Mouse (Mus musculus): Measurements from ENCODE around the gene Jag1. TPM values are rescaled to one million over a fixed set of nuclear protein-coding genes. Genes with fewer than 3 reads are reported as not detected.

Gene Jag1
- polyA plus RNA-seq (2017; shearing (Covaris generic)) = under 1 TPM; 0.13 to 0.86 (median 0.77) TPM

GRCm38 (mm10) chr2:137116025-137116674 is at the start of gene Jag1:
Gene Jag1 (minus strand): TSS chr2:137116644.
- no peak for ATAC-seq

- ATAC-seq = no peak
Observed at GRCm38 (mm10) chr2:137156018-137156417, 39.6 kb upstream of the Jag1 start.

DNA sequence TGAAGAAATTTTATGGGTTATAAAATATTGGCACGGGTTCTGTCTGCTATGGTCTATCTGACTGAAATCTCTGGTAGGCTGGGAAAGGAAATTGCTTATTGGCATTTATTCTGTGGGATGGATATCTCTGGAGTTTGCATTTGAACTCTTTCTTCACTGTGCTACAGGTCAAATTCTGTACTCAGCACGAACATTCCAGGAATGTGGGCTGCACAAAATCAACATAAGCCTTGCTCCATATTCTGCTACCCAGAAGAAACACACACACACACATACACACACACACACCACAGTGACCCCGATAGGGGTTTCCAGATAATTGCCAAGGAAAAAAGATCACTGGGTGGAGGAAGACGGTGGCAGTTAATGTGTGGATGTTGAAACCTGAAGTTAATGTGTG is 37.4 kb upstream of the Jag1 start:
- ATAC-seq = no peak

GRCm38 (mm10) chr2:137153172-137153667 is 36.8 kb upstream of the Jag1 start:
- ATAC-seq = no peak

DNA sequence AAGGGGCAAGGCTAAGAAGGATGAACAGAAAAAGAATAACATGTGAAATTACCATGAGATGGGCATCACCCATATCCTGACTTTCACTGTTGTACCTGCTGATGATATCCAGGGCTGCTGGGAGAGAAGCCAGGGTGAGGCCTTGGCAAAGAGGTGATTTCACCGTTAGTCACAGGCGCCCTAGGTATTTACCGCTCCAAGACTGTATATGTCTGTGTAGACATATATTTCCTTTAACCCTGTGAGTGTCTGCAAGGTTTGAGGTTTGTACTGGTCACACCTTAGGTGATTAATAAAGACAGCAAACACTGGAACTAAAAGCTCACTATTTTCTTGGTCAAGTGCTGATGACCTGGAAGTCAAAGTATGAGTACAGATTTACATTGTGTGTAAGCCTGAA is 34.5 kb upstream of the Jag1 start:
- no peak for ATAC-seq

DNA sequence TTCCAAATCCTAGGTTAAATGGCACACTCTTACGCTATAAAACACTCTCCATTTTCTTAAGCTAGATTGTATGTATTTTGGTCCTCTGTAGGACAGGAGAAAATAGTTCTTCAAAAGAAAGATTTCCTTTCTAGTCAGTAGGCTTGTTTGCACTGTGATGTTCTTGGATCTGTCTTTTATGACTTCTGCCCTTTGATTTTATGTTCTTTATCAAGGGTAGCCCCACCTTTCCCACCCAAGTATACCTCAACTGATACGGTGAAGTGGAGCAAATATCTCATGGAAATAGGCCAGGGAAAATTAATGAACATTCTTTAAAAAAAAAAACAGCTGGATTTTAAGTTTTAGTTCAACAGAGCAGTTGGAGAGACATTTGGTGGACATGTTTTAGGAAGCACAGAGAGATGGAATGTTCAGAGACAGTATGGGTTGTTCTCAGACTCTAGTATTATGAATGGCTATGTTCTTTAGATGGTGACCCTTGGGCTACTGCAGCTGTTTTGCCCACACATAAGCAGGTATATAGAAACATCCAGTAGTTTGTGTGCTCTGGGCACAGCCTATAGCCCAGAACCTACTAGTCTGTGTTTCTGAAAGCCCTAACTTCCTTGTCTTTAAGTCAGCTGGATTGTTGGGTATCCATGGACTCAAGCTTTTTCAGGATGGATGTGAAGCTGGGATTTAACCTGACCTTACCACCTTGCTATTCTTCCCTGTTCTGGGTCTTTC is 30.7 kb upstream of the Jag1 start:
- no peak for ATAC-seq

DNA sequence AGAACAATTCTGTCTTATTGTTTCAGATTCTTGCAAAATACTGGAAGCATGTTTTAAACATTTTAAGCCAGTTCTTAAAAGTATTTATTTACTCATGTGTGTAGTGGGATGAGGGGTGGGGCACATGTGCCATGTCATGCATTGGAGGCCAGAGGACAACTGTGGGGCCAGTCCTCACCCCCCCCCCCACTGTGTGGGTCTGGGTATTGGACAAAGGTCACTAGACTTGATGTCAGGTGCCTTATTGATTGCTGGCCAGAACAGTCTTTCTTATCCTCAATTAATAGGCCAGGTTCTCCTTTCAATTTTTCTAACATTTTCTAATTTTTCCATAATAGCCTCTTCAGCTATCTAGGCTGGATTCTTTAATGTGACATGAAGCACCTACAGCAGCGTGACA is 21.6 kb upstream of the Jag1 start:
- no peak for ATAC-seq

GRCm38 (mm10) chr2:137134035-137134434 is 17.6 kb upstream of the Jag1 start:
- ATAC-seq = no peak

DNA sequence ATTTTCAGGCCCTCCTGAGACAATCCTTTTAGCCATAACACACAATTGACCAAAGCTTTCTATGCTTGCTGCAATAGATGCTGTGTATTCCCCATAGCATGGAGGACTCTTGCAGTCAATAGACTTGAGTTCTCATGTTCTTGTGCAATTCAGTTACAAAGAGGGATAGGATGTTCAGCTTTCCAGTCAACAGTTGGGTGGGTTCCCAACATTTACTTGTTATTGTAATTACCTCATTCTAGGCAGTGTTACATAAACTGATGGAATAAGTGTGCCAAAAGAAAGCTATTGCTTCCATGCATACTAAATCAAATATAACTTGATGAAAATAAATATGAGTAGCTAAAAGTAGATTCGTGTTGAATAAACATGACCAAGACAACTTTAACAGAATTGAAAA is 8.4 kb upstream of the Jag1 start:
- no peak for ATAC-seq

GRCm38 (mm10) chr2:137117321-137117690 is 862 bp upstream of the Jag1 start:
- ATAC-seq = peak; percentile 51

- ATAC-seq = peak; percentile 59
Observed at GRCm38 (mm10) chr2:137116675-137117320, 354 bp upstream of the Jag1 start.

DNA sequence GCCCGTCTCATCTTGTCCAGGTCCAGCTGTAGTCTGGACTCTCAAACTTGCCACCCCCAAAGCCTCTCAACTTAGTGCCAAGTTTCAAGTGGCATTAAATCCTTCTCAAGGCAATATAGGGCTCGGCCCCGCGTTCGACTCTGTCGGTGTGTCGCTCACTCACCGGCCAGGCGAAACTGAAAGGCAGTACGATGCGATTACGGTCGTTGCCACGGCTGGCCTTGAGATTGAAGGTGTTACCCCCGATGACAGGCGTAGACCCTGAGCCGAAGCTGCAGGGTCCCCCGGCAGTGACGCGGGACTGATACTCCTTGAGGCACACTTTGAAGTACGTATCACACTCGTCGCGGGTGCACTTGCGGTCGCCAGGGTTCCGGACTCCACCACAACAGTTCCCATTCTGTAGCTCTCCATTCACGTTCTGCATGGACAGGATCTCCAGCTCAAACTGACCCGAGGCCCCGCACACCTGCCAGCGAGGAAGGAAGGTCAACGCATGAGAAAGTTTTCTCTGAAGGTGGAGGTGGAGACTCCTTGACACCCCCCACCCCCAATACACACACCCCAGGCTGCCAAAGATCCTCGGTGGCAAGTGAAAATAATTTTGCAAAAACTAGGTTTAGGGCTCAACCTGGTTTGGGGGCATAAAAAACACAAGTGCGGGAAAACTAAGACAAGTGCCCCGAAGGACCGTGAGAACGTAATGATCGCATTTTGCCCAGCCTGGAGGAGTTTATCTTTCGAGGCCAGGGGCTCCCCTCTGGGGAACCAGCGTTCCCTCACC is 1.0 kb downstream of the Jag1 start:
- ATAC-seq = no peak

- ATAC-seq = no peak
Observed at GRCm38 (mm10) chr2:137114248-137115096, 2.0 kb downstream of the Jag1 start.

DNA sequence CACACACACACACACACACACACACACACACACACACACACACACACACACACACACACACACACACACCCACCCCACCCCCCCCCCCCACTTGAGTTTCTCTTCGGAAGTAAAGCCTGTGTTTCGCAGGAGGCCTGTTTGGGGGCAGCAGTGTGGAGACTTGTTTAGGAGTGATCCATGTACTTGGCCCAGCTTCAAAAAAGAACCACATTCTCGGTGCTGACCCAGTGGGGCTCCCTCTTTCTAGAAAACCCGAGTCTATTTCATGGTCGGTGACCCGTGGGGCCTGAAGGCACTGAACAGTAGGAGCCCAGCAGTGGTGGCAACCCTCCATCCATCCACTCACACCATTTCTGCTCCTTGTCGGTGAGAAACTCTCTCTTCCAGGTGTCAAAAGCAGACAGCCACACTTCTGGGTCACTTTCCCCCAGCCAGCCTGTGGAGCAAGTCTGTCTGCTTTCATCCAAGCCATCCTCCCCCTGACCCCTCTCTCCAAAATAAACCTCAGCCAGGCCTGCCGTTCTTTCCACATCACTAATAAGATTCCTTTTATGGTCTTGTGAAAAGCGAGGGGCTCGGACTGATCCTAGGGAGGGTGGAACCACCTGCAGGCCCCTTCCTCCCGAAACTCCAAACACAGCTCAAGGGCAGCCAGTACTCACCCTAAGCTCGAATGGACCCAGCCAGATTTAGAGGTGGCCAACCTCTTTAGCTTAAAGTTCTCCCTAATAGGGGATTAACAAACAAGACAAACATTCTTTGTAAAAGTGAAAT is 3.0 kb downstream of the Jag1 start:
- ATAC-seq = no peak

DNA sequence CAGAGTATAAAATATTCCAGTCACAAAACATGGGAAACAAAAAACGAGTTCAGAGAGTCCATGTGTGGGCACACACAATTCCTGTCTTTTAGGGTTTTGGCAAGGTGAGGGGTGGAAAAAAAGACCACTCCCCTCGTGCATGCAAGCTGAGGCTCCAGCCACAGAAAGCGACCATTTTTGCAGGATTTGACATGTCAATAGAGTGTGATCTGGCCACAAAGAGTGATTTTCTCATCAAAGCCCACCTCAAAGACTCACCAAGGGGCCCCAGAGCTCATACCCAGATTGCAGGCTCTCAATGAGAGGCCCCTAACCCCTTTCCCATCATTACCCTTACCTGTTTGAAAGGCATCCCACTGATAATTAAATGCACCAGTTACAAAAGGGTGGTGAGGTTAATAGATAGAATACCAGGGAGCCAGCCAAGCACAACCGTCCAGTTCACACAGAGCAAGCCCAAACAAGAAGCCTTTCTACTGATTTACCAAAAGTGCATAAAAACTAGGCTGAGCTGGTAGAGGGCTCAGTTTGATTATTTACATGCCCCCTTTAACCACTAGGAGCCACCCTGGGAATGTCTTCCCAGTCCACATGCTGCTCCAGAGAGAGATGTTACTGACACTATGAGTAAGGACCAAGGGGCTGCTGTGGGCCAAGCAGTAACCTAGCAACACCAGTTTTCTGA is 6.1 kb downstream of the Jag1 start:
- ATAC-seq = no peak

DNA sequence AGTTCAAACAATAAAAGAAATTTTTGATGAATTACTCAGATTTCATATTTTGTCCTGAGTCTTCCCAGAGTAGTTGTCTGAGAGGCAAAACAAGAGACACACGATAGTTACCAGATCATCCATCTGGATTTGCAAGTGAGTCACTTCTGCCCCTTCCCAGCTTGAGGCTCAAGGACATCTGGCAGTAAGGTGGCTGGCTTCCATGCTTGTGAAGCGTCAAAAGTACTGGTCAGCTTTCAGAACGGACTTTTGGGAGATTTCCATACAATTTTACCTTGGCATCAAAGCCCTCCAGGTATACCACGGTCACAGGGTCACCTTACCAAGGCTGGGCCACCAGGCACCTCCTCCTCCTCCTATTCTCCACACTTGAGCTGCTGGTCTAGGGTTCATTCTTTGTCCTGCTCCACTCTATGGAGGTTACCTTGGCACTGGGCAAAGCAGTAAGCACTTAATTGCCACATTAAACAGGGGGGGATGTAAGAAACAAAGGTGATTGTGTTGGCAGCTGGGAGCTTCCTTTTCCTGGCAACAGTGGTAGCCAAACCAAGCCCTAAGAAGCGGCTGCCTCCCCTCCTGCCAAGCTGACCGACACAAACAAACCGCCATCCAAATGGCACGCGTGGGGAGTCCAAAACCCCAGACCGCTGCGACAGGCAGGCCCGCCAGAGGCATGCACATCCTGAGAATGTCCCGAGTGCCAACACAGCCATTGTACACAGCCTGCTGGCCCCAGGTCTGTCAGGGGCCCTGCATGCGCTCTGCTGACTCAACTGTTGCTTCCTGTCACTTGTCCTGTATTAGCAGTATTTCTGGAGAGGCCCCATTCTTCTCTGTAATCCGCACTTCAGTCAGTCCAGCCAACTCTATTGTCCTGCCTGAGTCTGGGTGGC is 6.9 kb downstream of the Jag1 start:
- no peak for ATAC-seq

DNA sequence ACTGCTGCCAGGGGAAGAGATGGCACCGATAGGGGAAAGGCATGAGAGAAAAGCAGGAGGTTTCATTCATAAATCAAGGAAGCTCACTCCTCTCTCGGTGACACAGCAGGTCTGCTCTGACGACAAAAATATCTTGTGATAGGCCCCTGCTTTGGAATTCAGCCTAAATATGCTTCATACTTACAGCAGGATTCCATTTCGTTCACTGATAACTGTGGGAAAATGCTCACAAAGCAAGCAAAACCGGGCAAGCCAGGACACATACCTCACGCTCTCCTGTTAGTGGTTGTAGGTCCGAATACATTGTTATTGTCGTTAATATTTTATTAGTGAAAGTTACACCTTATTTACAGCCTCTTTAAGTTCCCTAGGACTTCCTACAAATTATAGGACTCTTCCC is 8.5 kb downstream of the Jag1 start:
- ATAC-seq = no peak

DNA sequence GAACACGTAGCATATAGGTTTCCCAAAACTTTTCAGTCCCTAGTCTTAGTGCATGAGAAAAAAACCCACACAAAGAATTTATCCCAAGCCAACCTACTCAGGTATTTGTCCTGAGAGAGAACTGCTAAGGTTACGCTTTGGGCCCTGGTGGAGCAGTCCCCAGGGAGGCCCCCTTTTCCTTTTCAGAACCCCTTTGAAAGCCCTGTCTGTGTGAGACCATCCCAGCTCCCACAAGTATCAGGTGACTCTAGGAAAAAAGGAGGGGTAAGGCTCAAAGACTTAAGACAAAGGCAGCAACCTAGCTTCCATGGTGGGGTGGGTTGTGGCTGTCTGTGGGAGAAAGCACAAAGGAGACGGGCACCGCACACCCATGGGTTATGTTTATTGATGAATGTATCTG is 9.2 kb downstream of the Jag1 start:
- ATAC-seq = no peak

GRCm38 (mm10) chr2:137101074-137101473 is 15.4 kb downstream of the Jag1 start:
- no peak for ATAC-seq
